Mouse (Mus musculus) thymus, postnatal 4 days (tissue): ENCODE data around the gene Rdm1.

Experiments
- DNase-seq: peaks from one replicate; pipeline ENCODE4 v3.0.0; 2021

Rdm1 gene

DNA sequence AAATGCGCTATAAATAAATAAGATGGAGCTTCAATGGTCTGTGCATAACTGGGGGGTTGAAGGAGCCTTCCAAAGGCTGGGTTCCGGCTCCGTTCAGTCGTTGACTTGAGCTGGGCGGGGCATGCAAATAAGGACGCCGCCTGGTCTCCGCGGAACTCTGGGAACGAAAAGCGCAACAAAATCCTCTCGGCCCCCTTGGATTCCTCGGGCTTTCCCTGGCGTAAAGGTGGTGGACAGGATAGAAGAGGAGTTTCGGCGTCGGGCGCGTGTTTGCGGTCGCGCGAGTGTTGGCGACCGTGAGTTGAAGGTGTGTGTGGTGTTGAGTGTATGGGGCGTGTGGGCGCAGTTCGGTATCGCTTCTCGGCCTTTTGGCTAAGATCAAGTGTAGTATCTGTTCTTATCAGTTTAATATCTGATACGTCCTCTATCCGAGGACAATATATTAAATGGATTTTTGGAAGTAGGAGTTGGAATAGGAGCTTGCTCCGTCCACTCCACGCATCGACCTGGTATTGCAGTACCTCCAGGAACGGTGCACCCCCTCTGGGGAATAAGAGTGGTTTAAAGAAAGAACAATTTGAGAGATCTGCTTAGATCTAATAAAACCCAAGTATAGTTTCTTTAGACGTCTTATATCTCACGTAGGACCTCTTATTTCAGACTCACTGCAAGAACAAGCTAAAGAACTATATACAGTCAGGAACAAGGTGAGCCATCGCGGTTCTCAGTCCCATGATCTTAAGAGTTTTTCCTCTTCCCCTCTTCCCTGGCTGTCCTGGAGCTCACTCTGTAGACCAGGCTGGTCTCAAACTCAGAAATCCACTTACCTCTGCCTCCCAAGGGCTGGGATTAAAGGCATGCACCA lies 31.1 kb downstream of the Rdm1 start:
- DNase-seq = peak; percentile 89

DNA sequence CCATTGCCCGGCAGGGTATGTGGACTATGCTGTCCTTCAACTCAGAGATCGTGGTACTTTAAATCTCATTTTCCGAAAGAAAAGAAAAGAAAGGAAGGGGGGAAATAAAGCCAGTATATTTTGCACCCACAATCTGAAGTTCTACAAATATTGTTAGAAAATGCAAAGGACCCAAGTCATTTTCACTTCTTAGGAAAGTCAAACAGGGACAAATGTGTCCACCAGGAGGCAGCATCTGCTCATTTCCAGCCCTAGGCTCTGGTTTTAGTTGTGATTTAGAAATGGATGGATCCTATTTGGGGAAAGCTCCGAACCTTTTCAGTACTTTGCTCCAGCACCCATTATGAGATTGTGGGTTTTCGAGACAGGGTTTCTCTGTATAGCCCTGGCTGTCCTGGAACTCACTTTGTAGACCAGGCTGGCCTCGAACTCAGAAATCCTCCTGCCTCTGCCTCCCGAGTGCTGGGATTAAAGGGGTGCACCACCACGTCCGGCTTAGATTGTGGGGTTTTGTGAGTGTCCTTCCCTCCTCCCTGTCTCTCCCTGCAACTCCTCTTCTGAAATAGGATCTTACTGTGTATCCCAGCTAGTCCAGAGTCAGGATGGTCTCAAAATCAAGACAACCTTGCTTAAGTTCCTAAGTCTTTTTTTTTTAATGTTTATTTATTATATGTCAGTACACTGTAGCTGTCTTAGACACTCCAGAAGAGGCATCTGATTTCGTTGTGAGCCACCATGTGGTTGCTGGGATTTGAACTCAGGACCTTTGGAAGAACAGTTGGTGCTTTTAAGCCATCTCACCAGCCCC lies 32.0 kb downstream of the Rdm1 start:
- peak; percentile 73 for DNase-seq

DNA sequence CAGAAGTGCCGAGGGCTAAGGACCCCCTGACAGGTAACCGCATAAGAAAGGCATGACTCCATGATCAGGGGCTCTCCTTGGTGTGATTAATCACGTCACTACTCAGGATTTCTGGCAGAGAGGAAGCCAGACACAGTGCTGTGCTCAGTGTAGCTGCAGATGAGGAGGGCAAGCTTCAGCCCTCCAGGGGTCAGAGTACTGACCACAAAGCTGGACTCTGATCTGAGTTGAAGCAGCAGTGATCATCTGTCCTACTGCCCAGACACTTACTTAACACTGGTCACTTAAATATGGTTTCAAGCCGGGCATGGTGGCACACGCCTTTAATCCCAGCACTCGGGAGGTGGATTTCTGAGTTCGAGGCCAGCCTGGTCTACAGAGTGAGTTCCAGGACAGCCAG lies 34.2 kb downstream of the Rdm1 start:
- no peak for DNase-seq

DNA sequence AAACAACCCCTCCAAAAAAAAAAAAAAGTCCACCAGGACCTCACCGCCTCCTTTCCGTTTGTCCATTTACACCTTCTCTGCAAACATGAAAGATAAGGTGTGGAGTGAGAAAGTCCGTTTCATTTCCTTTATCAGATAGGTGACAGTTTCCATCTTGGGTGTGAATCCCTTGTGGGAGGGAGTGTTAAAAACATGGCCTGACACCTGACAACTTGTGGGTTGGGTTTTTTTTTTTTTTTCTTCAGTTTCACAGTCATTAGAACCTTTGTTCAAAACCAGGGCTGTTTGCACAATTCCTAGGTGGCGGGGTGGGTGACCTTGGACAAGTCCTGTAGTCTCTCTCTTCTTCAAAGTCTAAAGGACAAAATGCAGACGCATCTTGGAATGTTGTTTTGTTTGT lies 34.8 kb downstream of the Rdm1 start:
- no peak for DNase-seq

DNA sequence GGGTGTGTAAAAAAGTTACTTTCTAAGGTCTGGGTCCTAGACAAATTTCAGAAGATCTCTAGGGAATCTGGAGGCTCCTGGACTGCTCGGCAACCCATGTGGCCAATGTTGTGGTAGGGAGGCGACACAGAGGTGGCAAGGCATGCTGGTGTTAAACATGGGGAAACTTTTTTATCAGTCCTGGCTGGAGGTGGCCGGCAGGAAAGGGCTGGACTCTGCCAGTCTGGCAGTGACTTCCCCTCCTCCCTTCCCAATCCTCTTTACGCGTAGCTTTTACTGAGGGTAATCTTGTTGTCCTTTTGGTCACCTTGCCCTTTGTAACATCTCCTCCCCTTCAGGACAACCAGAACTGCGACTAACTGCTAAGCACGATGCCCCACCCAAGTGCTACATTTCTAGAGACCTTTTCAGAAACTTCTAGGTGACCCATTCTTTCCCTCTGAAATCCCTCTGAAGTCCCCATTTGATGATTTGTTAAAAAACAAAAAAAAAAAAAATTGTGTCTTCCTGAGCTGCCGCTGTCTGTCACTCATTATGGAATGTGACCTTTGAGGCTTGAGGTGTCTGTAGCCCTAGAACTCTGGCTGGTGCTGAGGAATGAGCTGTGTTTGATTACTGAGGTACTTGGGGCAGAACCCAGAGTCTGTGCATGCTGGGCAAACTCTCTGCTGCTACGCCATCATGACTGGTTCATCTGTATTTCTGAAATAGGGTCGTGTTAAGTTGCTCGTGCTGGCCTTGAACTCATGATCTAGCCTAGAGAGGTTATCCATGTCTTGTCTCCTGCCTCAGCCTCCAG lies 36.4 kb downstream of the Rdm1 start:
- DNase-seq = no peak

DNA sequence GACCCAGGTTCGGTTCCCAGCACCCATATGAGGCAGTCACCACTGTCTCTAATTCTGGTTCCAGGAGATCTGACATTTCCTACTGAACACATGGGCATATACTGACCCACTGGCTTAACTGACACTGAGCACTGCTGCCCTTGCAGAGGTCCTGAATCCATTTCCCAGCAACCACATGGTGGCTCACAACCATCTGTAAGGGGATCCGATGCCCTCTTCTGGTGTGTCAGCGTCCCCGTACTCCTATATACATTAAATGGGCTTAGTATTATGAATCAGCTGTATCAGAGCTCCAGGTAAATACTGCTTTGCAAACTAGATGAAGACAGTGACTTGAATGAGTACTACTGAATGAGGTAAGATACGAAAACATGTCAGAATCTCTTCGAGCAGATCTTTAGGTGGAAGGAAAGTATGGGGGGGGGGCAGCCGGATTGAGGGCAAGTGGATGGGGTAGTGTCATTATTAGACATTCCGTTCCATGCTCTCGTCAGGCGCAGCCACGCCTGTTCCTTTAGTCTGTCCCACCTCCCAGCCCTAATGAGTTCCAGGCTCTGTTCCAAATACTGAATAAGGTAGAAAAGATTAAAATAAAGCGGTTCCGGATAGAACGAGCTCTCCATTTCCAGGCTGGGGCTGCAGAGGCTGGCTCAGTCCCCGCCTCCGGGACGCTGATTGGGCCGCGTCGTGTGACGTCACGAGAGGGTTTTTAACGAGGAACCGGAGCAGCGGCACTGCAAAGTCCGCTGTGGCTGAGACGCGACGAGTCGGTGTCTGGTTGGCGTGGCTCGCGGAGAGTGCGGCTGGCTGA lies 38.0 kb downstream of the Rdm1 start, which contains the start of gene Arl4d:
Gene Arl4d (plus strand): TSS at position 717 of the 811 bp plus-strand sequence.
- DNase-seq = peak; percentile 97

DNA sequence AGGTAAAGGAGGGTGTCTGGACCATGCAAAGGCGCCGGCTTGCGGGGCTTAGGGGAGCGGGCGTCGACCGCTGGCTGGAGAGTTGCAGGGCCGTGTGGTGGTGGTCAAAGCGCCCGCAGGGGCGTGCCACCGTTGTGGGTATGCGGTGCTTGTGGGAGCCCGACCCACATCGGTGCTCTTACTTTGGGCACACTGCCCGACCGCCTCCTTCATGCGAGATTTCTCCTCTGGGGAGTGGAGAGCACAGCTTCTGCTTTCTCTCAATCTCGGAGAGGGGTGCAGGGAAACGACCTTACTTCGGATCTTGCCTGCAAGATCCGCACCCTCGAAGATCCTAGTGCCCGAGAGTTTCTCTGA lies 38.6 kb downstream of the Rdm1 start:
- DNase-seq = no peak

DNA sequence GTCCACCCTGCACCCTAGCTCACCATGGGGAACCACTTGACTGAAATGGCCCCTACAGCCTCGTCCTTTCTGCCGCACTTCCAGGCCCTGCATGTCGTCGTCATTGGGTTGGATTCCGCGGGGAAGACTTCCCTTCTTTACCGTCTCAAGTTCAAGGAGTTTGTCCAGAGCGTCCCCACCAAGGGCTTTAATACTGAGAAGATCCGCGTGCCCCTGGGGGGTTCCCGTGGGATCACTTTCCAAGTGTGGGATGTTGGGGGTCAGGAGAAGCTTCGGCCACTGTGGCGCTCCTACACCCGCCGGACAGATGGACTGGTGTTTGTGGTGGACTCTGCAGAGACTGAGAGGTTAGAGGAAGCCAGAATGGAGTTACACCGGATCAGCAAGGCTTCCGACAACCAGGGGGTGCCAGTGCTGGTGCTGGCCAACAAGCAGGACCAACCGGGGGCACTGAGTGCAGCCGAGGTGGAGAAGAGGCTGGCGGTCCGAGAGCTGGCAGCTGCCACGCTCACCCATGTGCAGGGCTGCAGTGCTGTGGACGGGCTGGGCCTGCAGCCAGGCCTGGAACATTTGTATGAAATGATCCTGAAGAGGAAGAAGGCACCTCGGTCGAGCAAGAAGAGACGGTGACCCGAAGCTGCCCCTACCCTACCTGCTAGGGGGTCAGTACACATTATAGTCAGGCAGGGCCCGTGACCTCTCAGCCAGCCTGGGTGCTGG lies 39.8 kb downstream of the Rdm1 start:
- DNase-seq = no peak

DNA sequence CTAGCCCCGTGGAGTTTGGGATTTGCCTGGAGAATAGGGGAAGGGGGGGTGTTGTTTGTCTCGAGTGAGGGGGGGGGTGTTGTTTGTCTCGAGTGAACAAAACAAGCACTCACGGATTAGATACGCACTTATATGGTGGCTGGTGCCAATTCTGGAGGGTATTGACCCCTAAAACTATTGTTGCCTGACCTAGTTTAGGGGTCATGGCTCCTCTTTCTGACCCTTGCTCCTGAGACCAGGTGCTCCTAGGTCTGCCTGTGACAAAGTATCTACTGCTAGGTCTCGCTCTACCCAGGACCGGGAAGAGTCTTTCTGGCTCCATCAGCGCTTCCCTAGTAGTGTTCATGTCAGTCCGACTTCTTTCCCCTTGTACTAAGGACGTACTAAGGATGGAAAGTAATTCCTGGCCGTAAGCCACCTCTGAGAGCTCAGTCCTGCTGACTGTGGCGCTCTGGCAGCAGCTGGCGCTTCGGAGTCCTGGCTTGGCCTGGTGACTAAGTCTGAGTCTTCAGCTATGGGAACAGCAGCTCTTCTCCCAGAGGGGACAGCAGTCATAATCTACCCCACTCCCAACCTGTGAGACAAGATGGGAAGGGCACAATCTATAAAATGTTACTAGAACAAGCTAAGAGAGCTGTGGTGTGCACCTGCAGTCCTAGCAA lies 41.0 kb downstream of the Rdm1 start:
- no peak for DNase-seq

DNA sequence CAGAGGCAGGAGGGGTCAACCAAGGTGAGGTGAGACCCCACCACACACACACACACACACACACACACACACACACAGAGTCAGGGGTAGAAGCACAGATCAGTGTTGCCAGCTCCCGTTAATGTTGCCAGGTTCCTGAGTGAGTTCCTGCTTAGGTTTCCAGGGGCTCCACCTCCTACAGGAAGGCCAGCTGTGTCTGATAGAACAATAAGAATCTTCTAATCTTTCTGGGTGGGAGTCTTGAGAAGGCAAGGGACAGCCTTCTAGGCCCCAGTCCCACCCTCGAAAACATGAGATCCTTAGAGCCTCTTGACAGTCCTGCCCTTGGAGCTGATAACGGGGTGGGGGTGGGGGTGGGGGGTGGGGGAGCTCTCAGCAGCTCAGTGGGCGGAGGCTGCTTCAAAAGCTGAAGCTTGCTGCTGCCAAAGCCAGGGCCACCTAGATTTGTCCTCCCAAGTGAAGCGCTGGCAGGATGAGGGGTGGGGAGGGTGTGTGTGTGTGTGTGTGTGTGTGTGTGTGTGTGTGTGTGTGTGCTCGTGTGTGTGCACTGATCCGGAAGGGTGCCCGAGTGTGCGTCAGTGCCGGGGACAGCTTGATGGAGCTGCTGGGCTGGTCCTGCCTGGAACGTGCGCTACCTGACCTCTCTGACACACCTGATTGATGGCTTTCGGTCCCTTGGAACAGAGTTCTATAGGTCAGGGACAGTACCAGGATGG lies 41.7 kb downstream of the Rdm1 start:
- no peak for DNase-seq

DNA sequence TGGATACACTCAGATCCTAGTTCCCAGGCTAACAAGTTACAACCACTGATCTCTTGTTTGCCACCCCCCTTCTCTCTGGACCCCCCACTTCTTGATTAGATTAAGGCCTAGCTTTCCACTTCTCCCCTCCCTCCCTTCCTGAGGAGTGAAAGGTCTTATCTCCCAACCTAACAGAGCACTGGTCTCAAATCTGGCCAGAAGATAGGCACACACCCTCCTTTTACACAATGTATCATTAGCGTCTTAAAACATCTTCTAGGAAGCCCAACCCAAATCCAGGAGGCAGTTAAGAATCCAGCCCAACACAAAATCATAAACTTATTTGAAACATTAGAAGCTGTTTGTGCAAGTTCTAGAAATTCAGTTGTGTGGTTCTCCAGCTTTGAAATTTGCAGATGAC lies 43.3 kb downstream of the Rdm1 start:
- no peak for DNase-seq

DNA sequence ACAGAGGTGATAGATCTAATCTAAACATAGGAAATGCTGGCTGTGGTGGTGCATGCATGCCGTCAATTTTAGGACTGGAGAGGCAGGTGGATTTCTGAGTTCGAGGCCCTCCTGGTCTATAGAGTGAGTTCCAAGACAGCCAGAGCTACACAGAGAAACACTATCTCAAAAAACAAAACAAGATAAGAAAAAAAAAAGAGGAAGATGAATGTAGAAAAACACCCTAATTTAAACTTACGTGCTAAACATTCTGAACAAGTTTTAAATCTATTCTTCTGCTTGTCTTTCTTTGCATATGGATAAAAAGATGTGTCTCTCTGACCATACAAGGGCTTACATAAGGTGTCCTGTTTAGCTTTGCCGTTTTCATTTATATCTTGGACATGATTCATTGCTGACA lies 44.3 kb downstream of the Rdm1 start:
- DNase-seq = no peak

DNA sequence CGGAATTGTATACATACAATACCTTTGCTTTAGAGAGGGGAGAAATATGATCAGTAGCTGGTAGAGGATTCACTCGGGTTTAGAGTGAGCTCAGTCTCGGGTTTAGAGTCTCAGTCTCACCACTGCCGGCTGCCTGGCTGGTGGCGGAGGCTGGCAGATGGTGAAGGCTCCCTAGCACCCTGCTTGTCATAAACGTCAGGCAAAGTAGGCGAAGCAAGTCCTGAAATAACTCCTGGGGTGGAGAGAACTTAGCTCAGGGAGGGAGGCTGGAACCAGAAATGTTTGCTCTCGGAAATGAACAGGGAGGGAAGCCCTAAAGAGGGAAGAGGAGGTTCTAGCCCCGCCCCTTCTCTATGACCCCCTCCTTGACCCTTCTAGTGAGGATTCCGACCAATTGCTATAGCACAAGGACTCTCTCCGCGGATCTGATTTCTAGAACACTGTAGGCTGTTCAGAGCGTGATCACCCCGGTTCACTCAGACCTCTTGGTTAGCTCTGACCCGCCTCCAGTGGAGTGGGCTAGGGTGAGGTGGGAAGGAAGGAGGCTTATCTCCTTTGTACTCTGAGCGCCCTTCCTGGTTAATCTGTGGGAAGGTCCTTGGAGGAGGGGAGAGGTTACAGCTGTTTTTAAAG lies 46.1 kb downstream of the Rdm1 start:
- DNase-seq = no peak

DNA sequence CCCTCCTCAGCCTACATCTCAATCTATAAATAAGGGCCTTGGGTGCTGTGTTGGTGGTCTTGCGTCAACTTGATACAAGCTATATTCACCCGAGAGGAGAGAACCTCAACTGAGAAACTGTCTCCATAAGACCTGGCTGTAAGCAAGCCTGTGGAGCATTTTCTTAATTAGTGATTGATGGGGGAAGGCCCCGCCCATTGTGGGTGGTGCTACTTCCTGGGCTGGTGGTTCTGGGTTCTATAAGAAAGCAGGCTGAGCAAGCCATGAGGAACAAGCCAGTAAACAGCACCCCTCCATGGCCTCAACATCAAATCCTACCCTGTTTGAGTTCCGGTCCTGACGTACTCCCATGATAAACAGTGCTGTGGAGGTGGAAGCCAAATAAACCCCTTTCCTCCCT lies 47.1 kb downstream of the Rdm1 start:
- no peak for DNase-seq

DNA sequence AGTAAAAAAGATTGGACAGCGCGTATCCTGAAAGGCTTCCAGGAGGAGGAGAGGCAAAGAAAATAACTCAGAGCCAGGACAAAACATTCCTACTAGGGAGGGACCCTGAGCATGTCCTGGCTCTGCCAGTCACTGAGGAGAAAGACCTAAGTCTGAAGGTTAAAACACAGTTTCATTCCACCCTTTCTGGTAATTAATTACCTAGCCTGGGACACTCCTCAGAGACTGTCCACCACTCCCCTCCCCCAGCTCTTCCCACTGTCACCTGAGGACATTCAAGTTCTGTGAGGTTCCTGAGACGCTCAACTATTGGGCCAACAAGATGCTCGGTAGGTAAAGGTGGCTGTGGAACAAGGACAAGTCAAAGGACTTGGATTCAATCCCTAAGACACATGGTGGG lies 48.4 kb downstream of the Rdm1 start:
- no peak for DNase-seq

DNA sequence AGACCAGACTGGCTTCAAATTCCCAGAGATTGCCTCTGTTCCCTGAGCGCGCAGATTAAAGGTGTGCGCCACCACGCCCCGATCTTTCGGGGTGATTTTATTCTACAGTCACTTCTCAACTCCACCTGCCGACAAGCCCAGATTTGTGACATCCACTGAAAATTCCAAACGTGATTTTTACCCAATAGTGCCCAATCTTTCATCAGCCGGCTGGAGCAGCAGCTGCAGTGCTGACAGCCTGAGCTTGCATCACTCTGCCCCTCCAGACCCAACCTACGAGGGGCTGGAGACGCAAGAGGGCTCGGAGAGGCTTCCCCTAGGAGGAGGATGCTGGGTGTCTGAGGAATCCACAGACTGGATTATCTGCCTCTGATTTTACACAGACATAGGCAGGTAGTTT lies 50.7 kb downstream of the Rdm1 start:
- no peak for DNase-seq

DNA sequence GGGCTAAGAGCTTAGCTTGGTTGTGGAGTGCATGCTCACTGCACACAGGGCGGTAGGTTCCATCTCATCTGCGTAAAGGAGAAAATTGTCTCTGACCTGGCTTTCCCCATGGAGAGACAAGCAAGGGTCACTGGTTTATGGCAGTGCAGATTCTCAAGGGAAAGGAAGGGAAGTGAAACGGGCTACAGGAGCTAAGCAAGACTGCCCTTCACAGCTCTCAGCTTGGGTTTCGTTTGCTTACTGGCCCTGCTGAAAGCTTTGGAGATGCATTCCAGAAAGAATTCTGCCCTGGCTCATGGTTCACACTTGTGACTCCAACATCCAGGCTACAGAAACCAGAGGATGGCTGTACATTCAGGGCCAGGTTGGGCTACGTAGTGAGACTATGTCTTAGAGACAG lies 51.8 kb downstream of the Rdm1 start:
- no peak for DNase-seq

DNA sequence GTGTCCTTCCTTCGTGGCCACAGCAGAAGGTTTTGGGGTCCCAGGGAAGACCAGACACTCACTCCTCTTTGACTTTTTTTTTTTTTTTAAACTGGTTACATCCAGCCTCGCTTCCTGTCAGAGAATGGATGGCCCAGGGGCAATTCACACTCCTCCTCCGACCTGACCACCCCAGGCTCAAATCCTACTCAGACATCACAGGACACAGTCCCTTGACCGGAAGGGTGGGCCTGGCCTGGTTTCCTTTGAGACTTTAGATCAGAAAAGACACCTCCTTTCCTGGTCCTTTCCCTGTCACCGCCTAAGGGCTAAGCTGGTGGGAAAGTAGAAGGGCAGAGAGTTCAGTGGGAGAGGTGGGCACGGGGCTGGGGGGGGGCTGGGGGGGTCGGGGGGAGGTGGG lies 52.9 kb downstream of the Rdm1 start:
- DNase-seq = no peak

DNA sequence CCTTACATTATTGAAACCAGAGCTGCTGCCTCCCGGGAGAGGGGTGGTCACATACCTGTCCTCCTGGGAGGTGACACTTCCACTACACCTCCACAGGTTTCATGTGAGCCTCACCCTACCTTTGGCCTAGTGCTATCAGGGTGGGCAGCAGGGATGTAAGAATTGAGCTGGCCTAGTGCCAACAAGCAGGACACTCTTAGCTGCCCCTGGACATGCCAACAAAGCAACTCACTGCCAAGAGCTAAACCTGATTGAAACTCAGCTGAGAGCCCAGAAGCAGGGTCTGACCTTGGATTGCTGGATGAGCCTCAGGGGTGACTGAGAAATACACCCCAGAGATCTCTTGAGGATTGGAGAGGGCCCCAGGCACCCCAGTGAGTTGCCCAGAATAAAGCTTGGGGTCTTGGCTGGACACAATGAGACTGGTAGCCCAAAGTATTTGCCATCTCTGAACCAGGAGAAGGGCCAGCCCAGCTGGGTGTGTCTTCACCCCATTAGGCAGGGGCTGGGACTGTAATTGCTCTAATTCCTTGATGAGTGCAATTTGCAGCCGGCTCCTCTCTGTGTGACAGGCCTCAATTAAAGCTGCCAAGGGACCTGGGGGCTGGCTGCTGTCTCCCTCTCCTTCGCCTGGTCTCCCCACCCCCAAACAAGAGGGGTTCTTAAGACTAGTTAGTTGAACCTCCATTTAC lies 53.8 kb downstream of the Rdm1 start:
- DNase-seq = no peak

DNA sequence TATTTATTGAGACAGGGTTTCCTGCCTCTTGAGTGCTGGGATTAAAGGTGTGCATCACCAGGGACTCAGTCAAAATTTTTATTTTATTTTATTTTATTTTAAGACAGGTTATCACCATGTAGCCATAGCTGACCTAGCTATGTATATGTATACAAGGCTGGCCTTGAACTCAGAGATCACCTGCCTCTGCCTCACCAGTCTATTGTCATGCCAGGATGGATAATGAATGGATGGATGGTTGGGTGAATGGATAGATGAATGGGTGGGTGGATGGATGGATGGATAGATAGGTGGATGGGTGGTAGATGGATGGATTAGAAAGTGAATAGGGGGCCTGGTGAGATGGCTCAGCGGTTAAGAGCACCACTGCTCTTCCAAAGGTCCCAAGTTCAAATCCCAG lies 55.0 kb downstream of the Rdm1 start:
- DNase-seq = no peak
